Mouse (Mus musculus): ENCODE measurements at regions not wholly inside any gene's neighbourhood (a gene's known extent, or its start where the extent isn't known, plus 50 kb on each side); places are given as distances from the start of the nearest gene placed in this dataset.

DNA sequence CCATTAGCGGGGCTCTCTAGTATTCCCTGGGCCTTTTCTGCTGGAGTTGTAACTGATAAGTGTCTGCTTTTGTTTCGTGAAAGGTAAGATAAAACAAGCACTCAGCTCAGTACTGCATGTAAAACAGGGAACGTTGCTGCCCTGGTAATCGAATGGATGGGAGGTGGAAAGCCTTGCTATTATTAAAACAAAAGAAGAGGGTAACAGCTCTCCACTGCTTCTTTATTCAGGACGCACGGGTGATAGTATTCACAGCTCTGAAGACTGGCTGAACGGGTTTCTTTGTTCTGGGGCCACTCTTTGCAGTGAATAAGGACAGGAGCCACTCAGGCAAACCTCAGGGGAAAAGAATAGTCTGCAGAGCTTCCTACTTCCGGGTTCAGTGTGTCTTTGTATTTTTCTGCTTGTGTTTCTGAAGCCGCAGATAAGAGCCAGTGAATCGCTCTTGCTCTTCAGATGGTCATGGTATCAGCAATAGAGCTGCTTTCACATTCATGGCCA is 185.6 kb upstream of the Auts2 start:
- Histone ChIP-seq H3K79me2 (replicated peaks; ENCODE audit: control insufficient read depth, extremely low read depth, insufficient read depth, poor library complexity, severe bottlenecking) (no peaks in the 10 kb centered on the region), H3K27ac (ENCODE audit: insufficient read depth, low read depth) (no peak overlapping the region), H3K9ac (ENCODE audit: insufficient read depth, low read depth) (no peak overlapping the region), H3K4me3 (replicated peaks in 1 of 3; ENCODE audit: low read depth in 2 of 3, low read length in 2 of 3, poor library complexity in 1 of 3) (no peak overlapping the region), H3K27me3 (replicated peaks) (no peaks in the 10 kb centered on the region), H3K4me2 (ENCODE audit: insufficient read depth, low read depth, poor library complexity, severe bottlenecking) (no peak overlapping the region), H3K36me3 (replicated peaks in 1 of 2; ENCODE audit: control insufficient read depth in 1 of 2, insufficient read depth in 1 of 2, low read length in 1 of 2) (no peaks in the 10 kb centered on the region), H3K9me3 (replicated peaks; ENCODE audit: low read length) (peaks cover 37% of the 10 kb centered on the region), H3K4me1 (ENCODE audit: control insufficient read depth in 1 of 2, insufficient read depth in 2 of 2) (no peaks in the 10 kb centered on the region)
- DNase-seq (ENCODE audit: extremely low read depth), result no peak
- in situ Hi-C loops (cut with MboI; ENCODE audit: low pct_ligation_motif_present, low pct_unique_long_range_greater_than_20kb, low sequenced_read_pairs) (no loop called here), dilution Hi-C loops (cut with MboI; ENCODE audit: extremely low pct_ligation_motif_present, extremely low pct_unique_long_range_greater_than_20kb, low sequenced_read_pairs) (no loop called here)
- TF ChIP-seq MAZ (IDR thresholded peaks at IDR 0.05; ENCODE audit: low read depth, low read length) (no peak), POLR2A (IDR thresholded peaks at IDR 0.05; ENCODE audit: low read depth, low read length) (no peak), MAFK (IDR thresholded peaks at IDR 0.05; ENCODE audit: insufficient replicate concordance, low read length) (no peak), SMC3 (IDR thresholded peaks at IDR 0.05; ENCODE audit: low read depth, low read length) (no peak), PAX5 (IDR thresholded peaks at IDR 0.05; ENCODE audit: low read length) (no peak), UBTF (IDR thresholded peaks at IDR 0.05; ENCODE audit: low read depth, low read length) (no peak), SIN3A (IDR thresholded peaks at IDR 0.05; ENCODE audit: low read length) (no peak), JUN (IDR thresholded peaks at IDR 0.05; ENCODE audit: insufficient read depth, low read depth, low read length) (no peak), IRF4 (IDR thresholded peaks at IDR 0.05; ENCODE audit: low read depth, low read length) (no peak), POLR2AphosphoS2 (IDR thresholded peaks at IDR 0.05; ENCODE audit: low read depth, low read length) (no peak), RAD21 (IDR thresholded peaks at IDR 0.05; ENCODE audit: low read depth, low read length) (no peak), KAT2A (IDR thresholded peaks at IDR 0.05; ENCODE audit: insufficient replicate concordance, low read length) (no peak), USF2 (conservative IDR thresholded peaks at IDR 0.05; ENCODE audit: low read depth, low read length) (no peak)

DNA sequence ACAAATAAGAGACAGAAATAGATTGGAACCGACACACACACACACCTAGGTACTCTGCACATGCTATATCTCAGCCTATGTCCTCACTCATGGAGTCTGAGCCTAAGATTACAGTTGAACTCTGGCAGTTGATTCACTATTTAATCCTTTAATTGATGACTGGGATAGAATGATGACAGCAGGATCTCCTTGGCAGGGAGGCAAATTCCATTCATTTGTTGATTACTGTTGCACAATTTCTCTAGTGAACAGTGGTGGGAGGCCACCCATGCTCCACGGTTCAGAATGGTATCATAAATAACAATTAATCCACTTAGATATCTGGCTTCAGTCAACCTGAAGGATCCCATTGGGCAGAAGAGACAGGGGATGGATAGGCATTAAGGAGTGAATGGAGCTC is 181.3 kb upstream of the Auts2 start:
- DNase-seq (ENCODE audit: extremely low read depth), result no peak
- no peaks in the 10 kb centered on the region for H3K4me1 ChIP-seq (ENCODE audit: control insufficient read depth in 1 of 2, insufficient read depth in 2 of 2)
- H3K27ac ChIP-seq (ENCODE audit: insufficient read depth, low read depth), result no peak overlapping the region
- H3K9ac ChIP-seq (ENCODE audit: insufficient read depth, low read depth), result no peak overlapping the region
- H3K9me3 ChIP-seq (replicated peaks; ENCODE audit: low read length), result peaks cover 69% of the 10 kb centered on the region
- TF ChIP-seq HCFC1 (IDR thresholded peaks at IDR 0.05; ENCODE audit: low read depth, low read length) (no peak), ELF1 (IDR thresholded peaks at IDR 0.05; ENCODE audit: low read depth, low read length) (no peak), RCOR1 (conservative IDR thresholded peaks at IDR 0.05; ENCODE audit: low read depth, low read length) (no peak), MYC (IDR thresholded peaks at IDR 0.05; ENCODE audit: low read depth, low read length) (no peak), RAD21 (IDR thresholded peaks at IDR 0.05; ENCODE audit: low read depth, low read length) (no peak), ZC3H11A (IDR thresholded peaks at IDR 0.05; ENCODE audit: low read depth, low read length) (no peak), MAZ (IDR thresholded peaks at IDR 0.05; ENCODE audit: low read depth, low read length) (no peak), MAX (IDR thresholded peaks at IDR 0.05; ENCODE audit: low read length) (no peak), CHD2 (IDR thresholded peaks at IDR 0.05; ENCODE audit: low read length) (no peak), ZMIZ1 (IDR thresholded peaks at IDR 0.05; ENCODE audit: low read depth, low read length) (no peak), NELFE (IDR thresholded peaks at IDR 0.05; ENCODE audit: low read depth, low read length) (no peak), PAX5 (IDR thresholded peaks at IDR 0.05; ENCODE audit: low read length) (no peak), USF1 (IDR thresholded peaks at IDR 0.05; ENCODE audit: low read depth, low read length) (no peak), MEF2A (IDR thresholded peaks at IDR 0.05; ENCODE audit: borderline replicate concordance, low read depth, low read length) (no peak), E2F4 (IDR thresholded peaks at IDR 0.05; ENCODE audit: insufficient replicate concordance, low read depth, low read length) (no peak), CHD1 (IDR thresholded peaks at IDR 0.05; ENCODE audit: low read depth, low read length) (no peak), KAT2A (IDR thresholded peaks at IDR 0.05; ENCODE audit: insufficient replicate concordance, low read length) (no peak)
- dilution Hi-C loops (cut with MboI; ENCODE audit: extremely low pct_ligation_motif_present, extremely low pct_unique_long_range_greater_than_20kb, low sequenced_read_pairs), result no loop called here
- no peaks in the 10 kb centered on the region for H3K36me3 ChIP-seq (replicated peaks in 1 of 2; ENCODE audit: control insufficient read depth in 1 of 2, insufficient read depth in 1 of 2, low read length in 1 of 2)
- in situ Hi-C loops (cut with MboI; ENCODE audit: low pct_ligation_motif_present, low pct_unique_long_range_greater_than_20kb, low sequenced_read_pairs), result no loop called here
- H3K27me3 ChIP-seq (replicated peaks), result no peaks in the 10 kb centered on the region
- H3K4me3 ChIP-seq (replicated peaks in 1 of 3; ENCODE audit: low read depth in 2 of 3, low read length in 2 of 3, poor library complexity in 1 of 3), result no peak overlapping the region
- H3K4me2 ChIP-seq (ENCODE audit: insufficient read depth, low read depth, poor library complexity, severe bottlenecking), result no peak overlapping the region
- no peaks in the 10 kb centered on the region for H3K79me2 ChIP-seq (replicated peaks; ENCODE audit: control insufficient read depth, extremely low read depth, insufficient read depth, poor library complexity, severe bottlenecking)

All from CH12.LX (cell line).